Mouse (Mus musculus): ENCODE results near the gene Bod1. TPM values are rescaled to one million over a fixed set of nuclear protein-coding genes. Genes with fewer than 3 reads are reported as not detected.
A peak's percentile ranks its signal among the peaks of the same experiment; 100 is the strongest.

The Bod1 gene
- polyA plus RNA-seq, 1 experiment from 2014 or later: 68.8 TPM

- WGBS: 43% methylated on average over 2 of the region's 2 CpGs
- no peak overlapping the region for H3K27ac ChIP-seq (ENCODE audit: low read length)
These were observed 3.7 kb upstream of the Bod1 start for GRCm38 (mm10) chr11:31675430-31675829.

GRCm38 (mm10) chr11:31672170-31672563 lies 482 bp upstream of the Bod1 start:
- H3K4me1 ChIP-seq (replicated peaks; ENCODE audit: control insufficient read depth, insufficient read depth, low read length): peaks cover 10% of the 10 kb centered on the region
- no peaks in the 10 kb centered on the region for H3K27me3 ChIP-seq (ENCODE audit: control insufficient read depth, insufficient read depth, low read depth, low read length)
- H3K9me3 ChIP-seq (ENCODE audit: control insufficient read depth, low read length): no peaks in the 10 kb centered on the region
- WGBS: 9% methylated on average over 9 of the region's 9 CpGs
- H3K4me3 ChIP-seq (ENCODE audit: low read length): peak overlapping the region; percentile 95
- peak overlapping the region; percentile 95 for H3K9ac ChIP-seq (ENCODE audit: low read length)
- peak; percentile 51; the same call in 1 of the 2 replicates for ATAC-seq (ENCODE audit: low read depth)
- peaks cover 12% of the 10 kb centered on the region for H3K36me3 ChIP-seq (ENCODE audit: control insufficient read depth, insufficient read depth, low read length)
- peak overlapping the region; percentile 70 for H3K4me2 ChIP-seq (ENCODE audit: low read depth, low read length)
- no peak overlapping the region for H3K27ac ChIP-seq (ENCODE audit: low read length)

More at GRCm38 (mm10) chr11:31675430-31675829, 3.7 kb upstream of the Bod1 start:
- no peak for ATAC-seq (ENCODE audit: low read depth)
- Histone ChIP-seq H3K4me1 (replicated peaks; ENCODE audit: control insufficient read depth, insufficient read depth, low read length) (peaks cover 6% of the 10 kb centered on the region), H3K9ac (ENCODE audit: low read length) (no peak overlapping the region), H3K9me3 (ENCODE audit: control insufficient read depth, low read length) (no peaks in the 10 kb centered on the region), H3K4me3 (ENCODE audit: low read length) (no peak overlapping the region), H3K36me3 (ENCODE audit: control insufficient read depth, insufficient read depth, low read length) (no peaks in the 10 kb centered on the region), H3K4me2 (ENCODE audit: low read depth, low read length) (no peak overlapping the region), H3K27me3 (ENCODE audit: control insufficient read depth, insufficient read depth, low read depth, low read length) (no peaks in the 10 kb centered on the region)

- no peak for ATAC-seq (ENCODE audit: low read depth)
- Histone ChIP-seq H3K4me1 (replicated peaks; ENCODE audit: control insufficient read depth, insufficient read depth, low read length) (peaks cover 10% of the 10 kb centered on the region), H3K4me3 (ENCODE audit: low read length) (peak overlapping the region; percentile 35), H3K36me3 (ENCODE audit: control insufficient read depth, insufficient read depth, low read length) (peaks cover 17% of the 10 kb centered on the region), H3K27me3 (ENCODE audit: control insufficient read depth, insufficient read depth, low read depth, low read length) (no peaks in the 10 kb centered on the region), H3K4me2 (ENCODE audit: low read depth, low read length) (peak overlapping the region; percentile 55), H3K9ac (ENCODE audit: low read length) (peak overlapping the region; percentile 41), H3K9me3 (ENCODE audit: control insufficient read depth, low read length) (no peaks in the 10 kb centered on the region), H3K27ac (ENCODE audit: low read length) (no peak overlapping the region)
- 56% methylated on average over 5 of the region's 5 CpGs for WGBS
These were observed 1.2 kb downstream of the Bod1 start for GRCm38 (mm10) chr11:31670468-31670921.

- no peak overlapping the region for H3K9ac ChIP-seq (ENCODE audit: low read length)
- no peak overlapping the region for H3K4me3 ChIP-seq (ENCODE audit: low read length)
- peaks cover 10% of the 10 kb centered on the region for H3K4me1 ChIP-seq (replicated peaks; ENCODE audit: control insufficient read depth, insufficient read depth, low read length)
- H3K27ac ChIP-seq (ENCODE audit: low read length): no peak overlapping the region
- no peaks in the 10 kb centered on the region for H3K9me3 ChIP-seq (ENCODE audit: control insufficient read depth, low read length)
- WGBS: 87% methylated on average over 9 of the region's 9 CpGs
- no peak for ATAC-seq (ENCODE audit: low read depth)
- no peaks in the 10 kb centered on the region for H3K27me3 ChIP-seq (ENCODE audit: control insufficient read depth, insufficient read depth, low read depth, low read length)
- peaks cover 27% of the 10 kb centered on the region for H3K36me3 ChIP-seq (ENCODE audit: control insufficient read depth, insufficient read depth, low read length)
- H3K4me2 ChIP-seq (ENCODE audit: low read depth, low read length): no peak overlapping the region
These were observed 2.4 kb downstream of the Bod1 start for GRCm38 (mm10) chr11:31669172-31669869.

- 70% methylated on average over 2 of the region's 2 CpGs for WGBS
- Histone ChIP-seq H3K27ac (ENCODE audit: low read length) (no peak overlapping the region), H3K36me3 (ENCODE audit: control insufficient read depth, insufficient read depth, low read length) (peaks cover 31% of the 10 kb centered on the region), H3K27me3 (ENCODE audit: control insufficient read depth, insufficient read depth, low read depth, low read length) (no peaks in the 10 kb centered on the region), H3K4me1 (replicated peaks; ENCODE audit: control insufficient read depth, insufficient read depth, low read length) (no peaks in the 10 kb centered on the region), H3K4me3 (ENCODE audit: low read length) (no peak overlapping the region), H3K9ac (ENCODE audit: low read length) (no peak overlapping the region), H3K9me3 (ENCODE audit: control insufficient read depth, low read length) (no peaks in the 10 kb centered on the region), H3K4me2 (ENCODE audit: low read depth, low read length) (no peak overlapping the region)
- no peak for ATAC-seq (ENCODE audit: low read depth)
These were observed 7.5 kb downstream of the Bod1 start for GRCm38 (mm10) chr11:31664186-31664585.

- H3K36me3 ChIP-seq (ENCODE audit: control insufficient read depth, insufficient read depth, low read length): peaks cover 27% of the 10 kb centered on the region
- H3K27ac ChIP-seq (ENCODE audit: low read length): no peak overlapping the region
These were observed 8.2 kb downstream of the Bod1 start for GRCm38 (mm10) chr11:31663501-31663900.

GRCm38 (mm10) chr11:31662872-31663446 lies 8.7 kb downstream of the Bod1 start:
- no peaks in the 10 kb centered on the region for H3K9me3 ChIP-seq (ENCODE audit: control insufficient read depth, low read length)
- peaks cover 25% of the 10 kb centered on the region for H3K36me3 ChIP-seq (ENCODE audit: control insufficient read depth, insufficient read depth, low read length)
- H3K4me2 ChIP-seq (ENCODE audit: low read depth, low read length): no peak overlapping the region
- no peak overlapping the region for H3K9ac ChIP-seq (ENCODE audit: low read length)
- 83% methylated on average over 5 of the region's 5 CpGs for WGBS
- H3K27me3 ChIP-seq (ENCODE audit: control insufficient read depth, insufficient read depth, low read depth, low read length): no peaks in the 10 kb centered on the region
- H3K27ac ChIP-seq (ENCODE audit: low read length): no peak overlapping the region
- ATAC-seq (ENCODE audit: low read depth): no peak
- H3K4me3 ChIP-seq (ENCODE audit: low read length): no peak overlapping the region
- no peaks in the 10 kb centered on the region for H3K4me1 ChIP-seq (replicated peaks; ENCODE audit: control insufficient read depth, insufficient read depth, low read length)

More at GRCm38 (mm10) chr11:31663501-31663900, 8.2 kb downstream of the Bod1 start:
- no peaks in the 10 kb centered on the region for H3K27me3 ChIP-seq (ENCODE audit: control insufficient read depth, insufficient read depth, low read depth, low read length)
- no peaks in the 10 kb centered on the region for H3K9me3 ChIP-seq (ENCODE audit: control insufficient read depth, low read length)
- 78% methylated on average over 4 of the region's 4 CpGs for WGBS
- no peak overlapping the region for H3K4me3 ChIP-seq (ENCODE audit: low read length)
- no peak overlapping the region for H3K4me2 ChIP-seq (ENCODE audit: low read depth, low read length)
- ATAC-seq (ENCODE audit: low read depth): peak; percentile 17; the same call in 1 of the 2 replicates
- H3K4me1 ChIP-seq (replicated peaks; ENCODE audit: control insufficient read depth, insufficient read depth, low read length): no peaks in the 10 kb centered on the region
- no peak overlapping the region for H3K9ac ChIP-seq (ENCODE audit: low read length)

- H3K36me3 ChIP-seq (ENCODE audit: control insufficient read depth, insufficient read depth, low read length): peaks cover 22% of the 10 kb centered on the region
- 88% methylated on average over 7 of the region's 7 CpGs for WGBS
These were observed 9.5 kb downstream of the Bod1 start for GRCm38 (mm10) chr11:31662214-31662613.

GRCm38 (mm10) chr11:31657806-31658175 lies 13.9 kb downstream of the Bod1 start:
- Histone ChIP-seq H3K4me2 (ENCODE audit: low read depth, low read length) (no peak overlapping the region), H3K4me1 (replicated peaks; ENCODE audit: control insufficient read depth, insufficient read depth, low read length) (no peaks in the 10 kb centered on the region), H3K9me3 (ENCODE audit: control insufficient read depth, low read length) (no peaks in the 10 kb centered on the region), H3K4me3 (ENCODE audit: low read length) (no peak overlapping the region), H3K36me3 (ENCODE audit: control insufficient read depth, insufficient read depth, low read length) (no peaks in the 10 kb centered on the region; the same call in 1 of the 2 replicates), H3K27me3 (ENCODE audit: control insufficient read depth, insufficient read depth, low read depth, low read length) (no peaks in the 10 kb centered on the region), H3K27ac (ENCODE audit: low read length) (no peak overlapping the region), H3K9ac (ENCODE audit: low read length) (no peak overlapping the region)
- no peak for ATAC-seq (ENCODE audit: low read depth)

More at GRCm38 (mm10) chr11:31662214-31662613, 9.5 kb downstream of the Bod1 start:
- no peak overlapping the region for H3K4me3 ChIP-seq (ENCODE audit: low read length)
- no peak overlapping the region for H3K9ac ChIP-seq (ENCODE audit: low read length)
- no peaks in the 10 kb centered on the region for H3K27me3 ChIP-seq (ENCODE audit: control insufficient read depth, insufficient read depth, low read depth, low read length)
- H3K27ac ChIP-seq (ENCODE audit: low read length): no peak overlapping the region
- no peak overlapping the region for H3K4me2 ChIP-seq (ENCODE audit: low read depth, low read length)
- no peak for ATAC-seq (ENCODE audit: low read depth)
- no peaks in the 10 kb centered on the region for H3K4me1 ChIP-seq (replicated peaks; ENCODE audit: control insufficient read depth, insufficient read depth, low read length)
- no peaks in the 10 kb centered on the region for H3K9me3 ChIP-seq (ENCODE audit: control insufficient read depth, low read length)
